Mouse (Mus musculus) spleen, adult 2 months (tissue): ENCODE measurements around the gene AC140267.1. TPM values are rescaled to one million over a fixed set of nuclear protein-coding genes. Genes with fewer than 3 reads are reported as not detected.

ENCODE experiments used
- DNase-seq, 2 experiments: peaks; one replicate each; pipeline versions ENCODE4 v3.0.0 to v3.0.0-alpha.2; 2012 to 2021; ENCODE audit warnings: low spot score in 2 of 2, low read depth in 1 of 2
- H3K27ac ChIP-seq: fragments of 200-500 bp; 2 replicates; pipeline ENCODE4 v1.5.1; 2012; ENCODE audit warnings: low read length, inconsistent platforms; ENCODE audit not compliant: insufficient read depth
- H3K27me3 ChIP-seq: fragments of 200-500 bp; 2 replicates; pipeline ENCODE4 v1.6.1; 2012; ENCODE audit warnings: mild to moderate bottlenecking, moderate library complexity, low read length, inconsistent platforms; ENCODE audit not compliant: control insufficient read depth, insufficient read depth
- H3K36me3 ChIP-seq: fragments of 200-500 bp; 2 replicates; pipeline ENCODE4 v1.6.1; 2012; ENCODE audit warnings: mild to moderate bottlenecking, low read length, inconsistent platforms; ENCODE audit not compliant: control insufficient read depth, insufficient read depth
- H3K4me1 ChIP-seq: fragments of 200-500 bp; 2 replicates; pipeline ENCODE4 v1.6.1; 2011; ENCODE audit warnings: inconsistent platforms; ENCODE audit not compliant: control insufficient read depth, insufficient read depth, insufficient read length
- H3K4me3 ChIP-seq: fragments of 200-500 bp; 2 replicates; pipeline ENCODE4 v1.5.1; 2011; ENCODE audit warnings: mild to moderate bottlenecking, inconsistent platforms; ENCODE audit not compliant: insufficient read depth, insufficient read length; ENCODE audit errors: extremely low read depth
- CTCF ChIP-seq: fragments of 200-500 bp; IDR thresholded peaks from 2 replicates; pipeline ENCODE4 v1.5.1; 2011; ENCODE audit warnings: mild to moderate bottlenecking, inconsistent platforms; ENCODE audit not compliant: insufficient read depth, insufficient read length, insufficient replicate concordance; ENCODE audit errors: extremely low read depth
- POLR2A ChIP-seq: fragments of 200-500 bp; IDR thresholded peaks from 2 replicates; pipeline ENCODE4 v1.6.1; 2011; ENCODE audit warnings: low read depth, low read length, inconsistent platforms
- WGBS: fragments of 180-500 bp; shearing (Covaris S2); methylation state at CpG from one replicate; pipeline ENCODE4 v1.1.7; 2018; 5-methylcytosine and 5-hydroxymethylcytosine counted together
- polyA plus RNA-seq: library from polyadenylated mRNA; depleted of rRNA; stranded (reverse); fragments of >200 nt; gene quantifications from 2 replicates; pipeline ENCODE4 v1.2.3, GENCODE M21; 2012

AC140267.1 gene
- polyA plus RNA-seq, 1 experiment, result not detected

GRCm38 (mm10) chr15:80228071-80228800 is 7.4 kb upstream of the AC140267.1 start:
- H3K27ac ChIP-seq, result no peak overlapping the region
- H3K36me3 ChIP-seq, result no peaks in the 10 kb centered on the region
- no peaks in the 10 kb centered on the region for H3K27me3 ChIP-seq
- no peak for DNase-seq
- TF ChIP-seq CTCF (no peak), POLR2A (no peak)
- no peak overlapping the region for H3K4me3 ChIP-seq
- 81% methylated on average over 17 of the region's 17 CpGs for WGBS
- H3K4me1 ChIP-seq, result no peaks in the 10 kb centered on the region

GRCm38 (mm10) chr15:80232331-80232730 is 3.3 kb upstream of the AC140267.1 start:
- Histone ChIP-seq H3K4me3 (no peak overlapping the region), H3K4me1 (peaks cover 3% of the 10 kb centered on the region; the same call in 1 of the 2 replicates), H3K27me3 (no peaks in the 10 kb centered on the region), H3K27ac (no peak overlapping the region), H3K36me3 (peaks cover 12% of the 10 kb centered on the region)
- no peak for DNase-seq
- 91% methylated on average over 2 of the region's 2 CpGs for WGBS
- TF ChIP-seq CTCF (no peak), POLR2A (no peak)

GRCm38 (mm10) chr15:80233053-80233452 is 2.6 kb upstream of the AC140267.1 start:
- Histone ChIP-seq H3K27ac (no peak overlapping the region), H3K4me3 (no peak overlapping the region), H3K27me3 (no peaks in the 10 kb centered on the region), H3K36me3 (peaks cover 14% of the 10 kb centered on the region), H3K4me1 (peaks cover 3% of the 10 kb centered on the region; the same call in 1 of the 2 replicates)
- 85% methylated on average over 4 of the region's 4 CpGs for WGBS
- no peak for TF ChIP-seq CTCF
- no peak for TF ChIP-seq POLR2A
- DNase-seq, result no peak

- Histone ChIP-seq H3K27ac (peak within 1 kb of the TSS; percentile 69), H3K27me3 (no peaks in the 10 kb centered on the region), H3K4me3 (peak within 1 kb of the TSS; percentile 70), H3K4me1 (peaks cover 3% of the 10 kb centered on the region; the same call in 1 of the 2 replicates), H3K36me3 (peaks cover 15% of the 10 kb centered on the region)
- WGBS, result 1% methylated on average over 66 of the region's 67 CpGs
- DNase-seq, result peak; percentile 98 to 99
- TF ChIP-seq CTCF, result no peak
- TF ChIP-seq POLR2A, result peak; percentile 54
Observed at GRCm38 (mm10) chr15:80233733-80234509, 1.7 kb upstream of the AC140267.1 start, which contains the start of gene Mief1. Mief1 (plus strand) TSS chr15:80234018.

GRCm38 (mm10) chr15:80248135-80248534 is 12.5 kb downstream of the AC140267.1 start:
- Histone ChIP-seq H3K4me1 (no peaks in the 10 kb centered on the region), H3K36me3 (peaks cover 41% of the 10 kb centered on the region), H3K27ac (no peak overlapping the region), H3K27me3 (no peaks in the 10 kb centered on the region), H3K4me3 (no peak overlapping the region)
- WGBS, result 93% methylated on average over 12 of the region's 12 CpGs
- no peak for DNase-seq
- no peak for TF ChIP-seq POLR2A
- TF ChIP-seq CTCF, result no peak

- Histone ChIP-seq H3K4me1 (no peaks in the 10 kb centered on the region), H3K4me3 (no peak overlapping the region), H3K36me3 (peaks cover 39% of the 10 kb centered on the region), H3K27me3 (no peaks in the 10 kb centered on the region), H3K27ac (no peak overlapping the region)
- TF ChIP-seq CTCF, result no peak
- TF ChIP-seq POLR2A, result no peak
- DNase-seq, result no peak
- WGBS, result 100% methylated on average over 1 of the region's 1 CpGs
Observed at GRCm38 (mm10) chr15:80248596-80248995, 13.0 kb downstream of the AC140267.1 start.
